Mouse (Mus musculus) kidney, adult 2 months (tissue): ENCODE measurements around the gene Zfp462. TPM values are rescaled to one million over a fixed set of nuclear protein-coding genes. Genes with fewer than 3 reads are reported as not detected.
A peak's percentile ranks its signal among the peaks of the same experiment; 100 is the strongest.

ENCODE experiments used
- DNase-seq: peaks from one replicate; pipeline ENCODE4 v3.0.0; 2021
- H3K27ac ChIP-seq: fragments of 200-500 bp; 2 replicates; pipeline ENCODE4 v1.5.1; 2012; ENCODE audit warnings: low read depth, low read length, control low read depth, inconsistent platforms; ENCODE audit not compliant: insufficient read depth
- H3K27me3 ChIP-seq: fragments of 200-500 bp; replicated peaks from 2 replicates; pipeline ENCODE4 v1.6.1; 2012; ENCODE audit warnings: mild to moderate bottlenecking, moderate library complexity, low read length, inconsistent platforms; ENCODE audit not compliant: control insufficient read depth, insufficient read depth
- H3K36me3 ChIP-seq: fragments of 200-500 bp; 2 replicates; pipeline ENCODE4 v1.6.1; 2012; ENCODE audit warnings: mild to moderate bottlenecking, moderate library complexity, low read length, inconsistent platforms; ENCODE audit not compliant: control insufficient read depth, insufficient read depth
- H3K4me1 ChIP-seq: fragments of 200-500 bp; 2 replicates; pipeline ENCODE4 v1.6.1; 2011; ENCODE audit warnings: low read length; ENCODE audit not compliant: control insufficient read depth, insufficient read depth
- H3K4me3 ChIP-seq: fragments of 200-500 bp; 2 replicates; pipeline ENCODE4 v1.5.1; 2011; ENCODE audit warnings: mild to moderate bottlenecking, low read depth, low read length, control low read depth; ENCODE audit not compliant: insufficient read depth
- CTCF ChIP-seq: fragments of 200-500 bp; conservative IDR thresholded peaks from 2 replicates; pipeline ENCODE4 v1.5.1; 2011; ENCODE audit warnings: low read depth, mild to moderate bottlenecking, control low read depth, low read length, moderate library complexity, mixed read lengths; ENCODE audit not compliant: insufficient read depth, insufficient read length
- POLR2A ChIP-seq: fragments of 200-500 bp; IDR thresholded peaks from one replicate; pipeline ENCODE4 v1.6.1; 2011; ENCODE audit warnings: low read depth, low read length, control low read depth
- WGBS: fragments of 180-500 bp; shearing (Covaris S2); methylation state at CpG from one replicate; pipeline ENCODE4 v1.1.7; 2018; 5-methylcytosine and 5-hydroxymethylcytosine counted together
- polyA plus RNA-seq: library from polyadenylated mRNA; depleted of rRNA; stranded (reverse); fragments of >200 nt; gene quantifications from 2 replicates; pipeline ENCODE4 v1.2.3, GENCODE M21; 2012

Gene Zfp462
- polyA plus RNA-seq, 1 experiment: 8.7 TPM

DNA sequence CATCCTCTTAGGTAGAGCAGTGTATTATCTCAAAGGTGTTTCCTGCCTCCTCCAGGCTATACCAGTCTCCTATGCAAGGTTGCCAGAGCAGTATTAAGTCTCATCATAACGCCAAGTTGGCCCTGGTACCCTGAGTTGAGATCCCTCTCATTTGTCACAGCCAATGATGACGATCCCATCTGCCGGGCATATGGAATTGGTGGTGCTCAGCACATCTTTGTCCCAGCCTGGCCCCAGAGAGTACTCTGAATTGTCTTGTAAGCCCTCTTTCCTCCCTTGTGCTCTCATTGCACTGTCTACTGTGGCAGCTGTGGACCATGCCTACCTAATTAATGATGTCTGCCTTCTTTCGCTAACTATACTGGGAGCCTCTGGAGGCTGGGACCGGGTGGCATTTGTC lies 126.7 kb downstream of the Zfp462 start:
- no peak for DNase-seq
- no peak overlapping the region for H3K4me3 ChIP-seq
- 93% methylated on average over 5 of the region's 5 CpGs for WGBS
- H3K27ac ChIP-seq: no peak overlapping the region
- no peaks in the 10 kb centered on the region for H3K27me3 ChIP-seq
- H3K36me3 ChIP-seq: peaks cover 1% of the 10 kb centered on the region; the same call in 1 of the 2 replicates
- TF ChIP-seq POLR2A: no peak
- TF ChIP-seq CTCF: no peak
- H3K4me1 ChIP-seq: no peaks in the 10 kb centered on the region

DNA sequence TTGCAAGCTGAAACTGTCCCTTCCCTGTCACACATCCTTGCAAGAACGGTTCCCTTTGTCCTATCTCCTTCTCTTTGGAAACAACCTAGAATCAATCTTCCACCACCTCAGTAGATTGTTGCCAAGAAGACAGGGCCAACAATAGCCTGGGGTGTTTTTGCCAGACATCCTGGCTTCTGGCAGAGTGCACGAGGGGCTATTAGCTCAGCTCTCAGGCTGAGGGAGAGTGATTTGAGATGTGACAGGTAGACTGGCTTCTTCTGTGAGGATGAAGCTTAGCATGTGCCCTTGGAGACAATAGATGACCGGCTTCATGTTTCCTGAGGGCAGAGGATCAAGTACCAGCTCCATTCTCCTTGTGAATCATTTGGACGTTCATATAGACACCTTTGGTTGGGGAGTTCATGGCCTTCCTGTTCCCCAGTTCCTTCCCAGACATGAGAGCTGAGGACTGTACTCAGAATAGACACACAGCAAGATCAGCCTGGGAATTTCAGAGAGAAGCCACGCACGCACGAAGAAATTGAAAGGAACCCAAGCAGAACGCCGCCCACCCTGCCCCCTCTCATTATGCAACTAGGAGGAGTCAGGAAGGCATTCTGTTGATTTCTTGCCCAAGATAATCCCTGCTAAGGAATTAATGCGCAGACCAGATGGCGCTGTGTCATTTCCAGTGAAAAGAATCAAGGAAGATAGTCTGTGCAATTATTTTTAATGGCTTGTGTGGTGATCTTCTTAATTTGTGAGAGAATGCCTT lies 132.5 kb downstream of the Zfp462 start:
- H3K27me3 ChIP-seq: no peaks in the 10 kb centered on the region
- H3K36me3 ChIP-seq: peaks cover 1% of the 10 kb centered on the region; the same call in 1 of the 2 replicates
- peak; percentile 66 for DNase-seq
- peak overlapping the region; percentile 27 for H3K27ac ChIP-seq
- WGBS: 43% methylated on average over 11 of the region's 11 CpGs
- no peak for TF ChIP-seq POLR2A
- no peak for TF ChIP-seq CTCF
- H3K4me3 ChIP-seq: no peak overlapping the region
- no peaks in the 10 kb centered on the region for H3K4me1 ChIP-seq

GRCm38 (mm10) chr4:55077902-55078716 lies 133.3 kb downstream of the Zfp462 start:
- Histone ChIP-seq H3K27me3 (no peaks in the 10 kb centered on the region), H3K4me1 (no peaks in the 10 kb centered on the region), H3K27ac (peak overlapping the region; percentile 27; the same call in 1 of the 2 replicates), H3K36me3 (peaks cover 1% of the 10 kb centered on the region; the same call in 1 of the 2 replicates), H3K4me3 (no peak overlapping the region)
- no peak for TF ChIP-seq CTCF
- no peak for TF ChIP-seq POLR2A
- DNase-seq: no peak
- WGBS: 71% methylated on average over 16 of the region's 16 CpGs

DNA sequence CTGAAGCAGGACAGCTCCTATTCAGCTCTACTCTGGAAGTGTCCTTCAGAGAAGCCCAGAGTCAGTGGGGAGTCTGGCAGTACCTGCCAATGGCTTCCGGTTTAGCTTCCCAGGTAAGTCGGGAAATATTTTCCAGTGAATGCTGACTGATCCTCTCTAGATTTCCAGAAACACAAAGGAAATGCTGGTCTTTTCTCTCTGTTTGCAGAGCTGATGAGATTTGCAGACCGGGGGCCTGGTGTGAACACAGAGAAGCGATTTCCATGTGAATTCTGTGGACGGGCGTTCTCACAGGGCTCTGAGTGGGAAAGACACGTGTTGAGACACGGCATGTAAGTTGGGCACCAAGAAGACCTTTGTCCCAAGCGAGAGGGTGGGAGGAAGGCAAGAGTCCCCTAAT lies 134.2 kb downstream of the Zfp462 start:
- no peak overlapping the region for H3K27ac ChIP-seq

GRCm38 (mm10) chr4:55084080-55084688 lies 139.3 kb downstream of the Zfp462 start:
- 93% methylated on average over 6 of the region's 6 CpGs for WGBS
- no peak overlapping the region for H3K27ac ChIP-seq
- no peaks in the 10 kb centered on the region for H3K36me3 ChIP-seq
- DNase-seq: no peak
- no peak for TF ChIP-seq POLR2A
- TF ChIP-seq CTCF: no peak
- no peaks in the 10 kb centered on the region for H3K4me1 ChIP-seq
- H3K4me3 ChIP-seq: no peak overlapping the region
- no peaks in the 10 kb centered on the region for H3K27me3 ChIP-seq

More for the DNA sequence above, 134.2 kb downstream of the Zfp462 start:
- H3K4me1 ChIP-seq: no peaks in the 10 kb centered on the region
- no peak overlapping the region for H3K4me3 ChIP-seq
- WGBS: 83% methylated on average over 9 of the region's 9 CpGs
- no peaks in the 10 kb centered on the region for H3K27me3 ChIP-seq
- no peak for DNase-seq
- no peaks in the 10 kb centered on the region; the same call in 1 of the 2 replicates for H3K36me3 ChIP-seq
- TF ChIP-seq CTCF (no peak), POLR2A (no peak)

GRCm38 (mm10) chr4:55088153-55088552 lies 143.3 kb downstream of the Zfp462 start:
- H3K4me1 ChIP-seq: no peaks in the 10 kb centered on the region
- no peaks in the 10 kb centered on the region for H3K27me3 ChIP-seq
- DNase-seq: no peak
- H3K4me3 ChIP-seq: no peak overlapping the region
- H3K27ac ChIP-seq: no peak overlapping the region
- no peak for TF ChIP-seq CTCF
- TF ChIP-seq POLR2A: no peak
- H3K36me3 ChIP-seq: no peaks in the 10 kb centered on the region
- 92% methylated on average over 3 of the region's 3 CpGs for WGBS

GRCm38 (mm10) chr4:55088922-55089321 lies 144.1 kb downstream of the Zfp462 start:
- Histone ChIP-seq H3K36me3 (no peaks in the 10 kb centered on the region), H3K27me3 (no peaks in the 10 kb centered on the region), H3K27ac (no peak overlapping the region), H3K4me1 (no peaks in the 10 kb centered on the region), H3K4me3 (no peak overlapping the region)
- no peak for DNase-seq
- 56% methylated on average over 6 of the region's 6 CpGs for WGBS
- TF ChIP-seq POLR2A: no peak
- no peak for TF ChIP-seq CTCF
